In the genomic region with DNA sequence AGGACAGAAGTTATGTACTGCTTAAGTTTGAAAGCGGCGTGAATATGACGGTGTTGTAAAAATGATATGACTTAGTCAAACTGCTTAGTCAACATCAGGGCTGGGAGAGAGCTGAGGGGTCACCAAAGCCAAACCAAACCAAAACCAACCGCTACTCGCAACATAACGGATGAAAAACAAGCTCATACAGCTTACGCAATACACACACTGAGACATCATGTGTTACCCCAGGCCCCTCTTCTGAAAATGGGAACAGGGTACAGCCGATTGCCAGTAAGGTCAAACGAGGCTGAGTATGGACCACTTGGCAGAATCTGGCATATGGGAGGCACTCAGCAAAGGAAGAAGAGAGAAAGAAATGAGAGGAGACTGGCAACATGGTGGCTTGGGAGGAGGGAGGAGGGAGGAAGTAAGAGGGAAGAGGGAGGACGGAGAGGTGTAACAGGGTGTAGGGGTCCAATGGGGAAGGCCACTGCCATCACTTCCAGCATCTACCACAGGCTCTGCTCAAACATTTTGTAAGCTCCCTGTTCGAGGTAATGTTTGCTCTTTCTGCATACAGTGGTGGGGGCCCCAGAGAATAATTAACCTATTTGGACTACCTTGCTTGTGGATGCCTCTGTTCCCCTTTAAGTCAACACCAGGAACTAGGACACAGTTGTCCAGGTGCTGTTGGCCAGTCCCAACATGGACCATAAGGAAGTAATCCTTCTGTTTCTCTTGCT, we compare ENCODE assay signal across 34 mouse cellular contexts. TPM values are rescaled to one million over a fixed set of nuclear protein-coding genes. Genes with fewer than 3 reads are reported as not detected.
DNase-seq lines count a peak whose midpoint lies in the region; ATAC-seq and TF ChIP-seq lines count a peak whose summit lies in the region.
"Had no signal": no experiment of that assay in that cellular context is flagged by ENCODE, and none has a peak within 500 bp of the region (broad histone marks: within the 10 kb centered on the region; RNA-seq: fewer than 3 reads in every experiment).

Gene Plg (plus strand): TSS at position 628 of the 725 bp plus-strand sequence.

- DNase-seq in heart, embryonic 10.5 days (ENCODE audit: low spot score) = no peak
- no peak for DNase-seq in heart, postnatal 14 days
- no peak for DNase-seq in liver, embryonic 11.5 days (ENCODE audit: low spot score)
- DNase-seq in liver, postnatal 0 days = peak; percentile 44
- no peak for DNase-seq in gastrocnemius, postnatal 36 days
- no peak for DNase-seq in lung, adult 18-20 months
- no peak for DNase-seq in urinary bladder, postnatal 4 days (ENCODE audit: low spot score in 2 of 2)
- DNase-seq: adrenal gland, adult 2 months; B cell, adult 2 months; cerebellum, adult 9-10 months; forebrain, postnatal 0 days; gastrocnemius, postnatal 14 days; heart, adult 2 months; heart, postnatal 36 days; kidney, adult 8-10 months; kidney, postnatal 10 days; lung, embryonic 14.5 days; midbrain, embryonic 14.5 days; retina, postnatal 1 day; right cerebral cortex, postnatal 25 days; spleen, adult 18-20 months; thymus, adult 18-20 months; thymus, postnatal 36 days had no signal

- no peak within 1 kb of the TSS for H3K4me3 ChIP-seq in heart, embryonic 10.5 days
- peak within 1 kb of the TSS; percentile 34 for H3K4me3 ChIP-seq in liver, embryonic 11.5 days (ENCODE audit: low read depth, low read length)
- peak within 1 kb of the TSS; percentile 52 for H3K4me3 ChIP-seq in liver, postnatal 0 days (ENCODE audit: low read depth, low read length)
- H3K4me3 ChIP-seq: embryonic facial prominence, embryonic 10.5 days; heart, adult 2 months; limb, embryonic 10.5 days; neural tube, embryonic 13.5 days had no signal

- intact Hi-C loops in heart, postnatal 14 days (cut with DNase I) = no loop called here
- intact Hi-C loops in gastrocnemius, postnatal 36 days (cut with DNase I) = no loop called here

- no peak within 1 kb of the TSS for H3K27ac ChIP-seq in heart, embryonic 10.5 days
- H3K27ac ChIP-seq in liver, embryonic 11.5 days (ENCODE audit: low read depth, low read length) = peak within 1 kb of the TSS; percentile 36; the same call in 1 of the 2 replicates
- peak within 1 kb of the TSS; percentile 94 for H3K27ac ChIP-seq in liver, postnatal 0 days (ENCODE audit: low read depth)
- H3K27ac ChIP-seq: embryonic facial prominence, embryonic 10.5 days; heart, adult 2 months; hindbrain, embryonic 14.5 days; limb, embryonic 10.5 days; neural tube, embryonic 13.5 days had no signal

- 88% methylated on average over 11 of the region's 11 CpGs for WGBS in heart, embryonic 10.5 days
- 72% methylated on average over 11 of the region's 11 CpGs for WGBS in liver, embryonic 11.5 days
- WGBS in liver, postnatal 0 days (ENCODE audit: insufficient replicate concordance) = 52% methylated on average over 11 of the region's 11 CpGs

- no peaks in the 10 kb centered on the region for H3K4me1 ChIP-seq in heart, embryonic 10.5 days
- peaks cover 3% of the 10 kb centered on the region; the same call in 1 of the 2 replicates for H3K4me1 ChIP-seq in liver, embryonic 11.5 days (replicated peaks; ENCODE audit: control insufficient read depth, insufficient read depth, low read length)
- peaks cover 15% of the 10 kb centered on the region; the same call in 1 of the 2 replicates for H3K4me1 ChIP-seq in liver, postnatal 0 days (ENCODE audit: insufficient read depth)
- H3K4me1 ChIP-seq: limb, embryonic 10.5 days had no signal

- ATAC-seq in liver, embryonic 11.5 days (replicated peaks; ENCODE audit: low FRiP score) = peak; percentile 71
- ATAC-seq in liver, postnatal 0 days = peak; percentile 90
- ATAC-seq: forebrain, postnatal 0 days; inflammation-experienced regulatory T-cells, adult 6 months; Patski had no signal

- H3K9me3 ChIP-seq in heart, embryonic 10.5 days = no peaks in the 10 kb centered on the region
- H3K9me3 ChIP-seq in liver, embryonic 11.5 days (ENCODE audit: control insufficient read depth, low read length) = no peaks in the 10 kb centered on the region; the same call in 1 of the 2 replicates
- no peaks in the 10 kb centered on the region for H3K9me3 ChIP-seq in liver, postnatal 0 days (ENCODE audit: low read length)
- H3K9me3 ChIP-seq: embryonic facial prominence, embryonic 10.5 days; G1E; limb, embryonic 10.5 days; neural tube, embryonic 13.5 days had no signal

- H3K36me3 ChIP-seq in heart, embryonic 10.5 days = no peaks in the 10 kb centered on the region
- H3K36me3 ChIP-seq in liver, embryonic 11.5 days (ENCODE audit: control insufficient read depth, insufficient read depth, low read length) = no peaks in the 10 kb centered on the region
- no peaks in the 10 kb centered on the region for H3K36me3 ChIP-seq in liver, postnatal 0 days (replicated peaks; ENCODE audit: insufficient read depth, low read length)
- H3K36me3 ChIP-seq: embryonic facial prominence, embryonic 10.5 days; G1E; limb, embryonic 10.5 days; neural tube, embryonic 13.5 days had no signal

- H3K27me3 ChIP-seq in heart, embryonic 10.5 days (ENCODE audit: insufficient read depth, poor library complexity, severe bottlenecking) = peaks cover 7% of the 10 kb centered on the region; the same call in 1 of the 2 replicates
- 0 out of 2 replicates have a peak, but pooled peaks cover 6% of the 10 kb centered on the region for H3K27me3 ChIP-seq in liver, embryonic 11.5 days (replicated peaks; ENCODE audit: control insufficient read depth, insufficient read depth, low read length)
- H3K27me3 ChIP-seq in liver, postnatal 0 days (ENCODE audit: insufficient read depth, low read length) = no peaks in the 10 kb centered on the region
- H3K27me3 ChIP-seq: neural tube, embryonic 13.5 days had no signal

- no peak within 1 kb of the TSS for H3K9ac ChIP-seq in liver, embryonic 11.5 days (ENCODE audit: low read depth, low read length)
- H3K9ac ChIP-seq in liver, postnatal 0 days (replicated peaks) = peak within 1 kb of the TSS; percentile 64
- H3K9ac ChIP-seq: forebrain, postnatal 0 days; hindbrain, embryonic 14.5 days; lung, embryonic 14.5 days; neural tube, embryonic 13.5 days had no signal

- no peak for TF ChIP-seq CTCF in liver, postnatal 0 days (IDR thresholded peaks at IDR 0.05; ENCODE audit: low read depth)

- 0 out of 2 replicates have a peak, but pooled peaks have one; percentile 42 for TF ChIP-seq EP300 in liver, postnatal 0 days (IDR thresholded peaks at IDR 0.05; ENCODE audit: low read depth)

- H3K4me2 ChIP-seq in liver, embryonic 11.5 days = peak within 1 kb of the TSS; percentile 35
- H3K4me2 ChIP-seq in liver, postnatal 0 days (ENCODE audit: low read depth, low read length) = peak within 1 kb of the TSS; percentile 48
- H3K4me2 ChIP-seq: hindbrain, embryonic 14.5 days; lung, embryonic 14.5 days; neural tube, embryonic 13.5 days had no signal

RNA-seq across cellular contexts. Expression of gene Plg, which starts in this region (rescaled TPM):
- 0.63 and 19.7 TPM in 2 replicates for polyA plus RNA-seq in heart, embryonic 10.5 days (2016; fragmentation: Nextera tagmentation; extraction: Ambion mirVana)
- not detected for total RNA-seq in heart, postnatal 14 days (2021)
- polyA plus RNA-seq in liver, embryonic 11.5 days (2014; fragmentation: Nextera tagmentation; extraction: Ambion mirVana) = 130 and 157 TPM in 2 replicates
- polyA plus RNA-seq in liver, postnatal 0 days (2015; fragmentation: Nextera tagmentation; extraction: Ambion mirVana) = 1,130 and 1,170 TPM in 2 replicates
- total RNA-seq in gastrocnemius, postnatal 36 days (2021) = under 1 TPM in 1 of 2 experiments, not detected in 1; 0.15 TPM
- total RNA-seq: CH12.LX; forebrain, postnatal 0 days; G1E; gastrocnemius, postnatal 14 days; heart, adult 2 months; heart, postnatal 36 days; layer of hippocampus, postnatal 14 days; megakaryocyte-erythroid progenitor cell, adult 5-6 weeks had no signal
- polyA plus RNA-seq: embryonic facial prominence, embryonic 10.5 days; G1E; heart, embryonic 14.5 days; inflammation-experienced regulatory T-cells, adult 6 months; limb, embryonic 10.5 days; midbrain, embryonic 14.5 days had no signal
